Mouse (Mus musculus) lung, embryonic 15.5 days (tissue): Measurements from ENCODE around the gene Serhl. TPM values are rescaled to one million over a fixed set of nuclear protein-coding genes. Genes with fewer than 3 reads are reported as not detected.
A peak's percentile ranks its signal among the peaks of the same experiment; 100 is the strongest.
"Not testable (repeated sequence)": the region's sequence is repeated elsewhere in the genome, so short reads cannot be mapped to it uniquely, and the experiment has no call there.

Source experiments
- ATAC-seq: fragments of 200-750 bp; cut with Nextera tagmentation; 2 replicates; pipeline ENCODE4 v1.8.0; 2017; ENCODE audit warnings: moderate number of reproducible peaks, borderline replicate concordance; ENCODE audit not compliant: low FRiP score, low TSS enrichment; ENCODE audit errors: extremely low read depth
- H3K27ac ChIP-seq: fragments of 300-500 bp; sonication (generic); 2 replicates; pipeline ENCODE4 v1.5.1; 2015; ENCODE audit warnings: moderate library complexity, mild to moderate bottlenecking, inconsistent platforms
- H3K27me3 ChIP-seq: fragments of 300-500 bp; sonication (generic); 2 replicates; pipeline ENCODE4 v1.6.1; 2015; ENCODE audit warnings: inconsistent platforms
- H3K36me3 ChIP-seq: fragments of 300-500 bp; sonication (generic); 2 replicates; pipeline ENCODE4 v1.6.1; 2015; ENCODE audit warnings: inconsistent platforms
- H3K4me1 ChIP-seq: fragments of 300-500 bp; sonication (generic); 2 replicates; pipeline ENCODE4 v1.6.1; 2015; ENCODE audit warnings: inconsistent platforms
- H3K4me2 ChIP-seq: fragments of 300-500 bp; sonication (generic); 2 replicates; pipeline ENCODE4 v1.6.1; 2015; ENCODE audit warnings: inconsistent platforms, mild to moderate bottlenecking, moderate library complexity
- H3K4me3 ChIP-seq: fragments of 300-500 bp; sonication (generic); 2 replicates; pipeline ENCODE4 v1.5.1; 2015; ENCODE audit warnings: mild to moderate bottlenecking, inconsistent platforms
- H3K9ac ChIP-seq: fragments of 300-500 bp; sonication (generic); 2 replicates; pipeline ENCODE4 v1.6.1; 2015; ENCODE audit warnings: inconsistent platforms
- H3K9me3 ChIP-seq: fragments of 300-500 bp; sonication (generic); 2 replicates; pipeline ENCODE4 v1.6.1; 2016; ENCODE audit warnings: inconsistent platforms
- WGBS: fragments of 180-500 bp; shearing (Covaris S2); methylation state at CpG from one replicate; pipeline ENCODE4 v1.1.7; 2015; 5-methylcytosine and 5-hydroxymethylcytosine counted together
- polyA plus RNA-seq: library from polyadenylated mRNA; unstranded; fragments of >200 nt; fragmentation: Nextera tagmentation; extraction: Ambion mirVana; gene quantifications from 2 replicates; pipeline ENCODE4 v1.2.1, GENCODE M21; 2015

The Serhl gene
- polyA plus RNA-seq, 1 experiment from 2014 or later = 61.9 TPM

- H3K9ac ChIP-seq = no peak overlapping the region
- H3K27ac ChIP-seq = no peak overlapping the region
- 41% methylated on average over 5 of the region's 5 CpGs for WGBS
- no peak for ATAC-seq
- H3K4me2 ChIP-seq = no peak overlapping the region
- H3K36me3 ChIP-seq = no peaks in the 10 kb centered on the region
- H3K9me3 ChIP-seq = no peaks in the 10 kb centered on the region
- H3K4me1 ChIP-seq = peaks cover 11% of the 10 kb centered on the region
- H3K27me3 ChIP-seq = 0 out of 2 replicates have a peak, but pooled peaks cover 7% of the 10 kb centered on the region
- H3K4me3 ChIP-seq = no peak overlapping the region
Measured at GRCm38 (mm10) chr15:83059233-83059660, 30.1 kb upstream of the Serhl start.

GRCm38 (mm10) chr15:83061689-83062088 lies 27.6 kb upstream of the Serhl start:
- 21% methylated on average over 5 of the region's 5 CpGs for WGBS
- H3K9ac ChIP-seq = no peak overlapping the region
- H3K4me3 ChIP-seq = no peak overlapping the region
- peak; percentile 37; the same call in 1 of the 2 replicates for ATAC-seq
- H3K9me3 ChIP-seq = no peaks in the 10 kb centered on the region
- H3K36me3 ChIP-seq = no peaks in the 10 kb centered on the region
- no peak overlapping the region for H3K4me2 ChIP-seq
- H3K27me3 ChIP-seq = 0 out of 2 replicates have a peak, but pooled peaks cover 3% of the 10 kb centered on the region
- H3K27ac ChIP-seq = no peak overlapping the region
- peaks cover 4% of the 10 kb centered on the region for H3K4me1 ChIP-seq

- H3K4me3 ChIP-seq, H3K9ac ChIP-seq, ATAC-seq, H3K27me3 ChIP-seq, H3K36me3 ChIP-seq, H3K27ac ChIP-seq, H3K9me3 ChIP-seq, H3K4me2 ChIP-seq, H3K4me1 ChIP-seq: not testable (repeated sequence)
- 91% methylated on average over 2 of the region's 2 CpGs for WGBS
Measured at GRCm38 (mm10) chr15:83062582-83062981, 26.7 kb upstream of the Serhl start.

- H3K27ac ChIP-seq = no peak overlapping the region
- 0 out of 2 replicates have a peak, but pooled peaks have one; percentile 16 for ATAC-seq
- no peaks in the 10 kb centered on the region for H3K27me3 ChIP-seq
- no peak overlapping the region for H3K4me2 ChIP-seq
- no peak overlapping the region for H3K4me3 ChIP-seq
- no peak overlapping the region for H3K9ac ChIP-seq
- H3K4me1 ChIP-seq = peaks cover 3% of the 10 kb centered on the region
- H3K9me3 ChIP-seq = no peaks in the 10 kb centered on the region
- 32% methylated on average over 4 of the region's 4 CpGs for WGBS
- H3K36me3 ChIP-seq = no peaks in the 10 kb centered on the region
Measured at GRCm38 (mm10) chr15:83065543-83065942, 23.8 kb upstream of the Serhl start.

- H3K4me1 ChIP-seq = peaks cover 13% of the 10 kb centered on the region
Measured at GRCm38 (mm10) chr15:83068270-83068669, 21.0 kb upstream of the Serhl start.

GRCm38 (mm10) chr15:83070942-83071341 lies 18.4 kb upstream of the Serhl start:
- WGBS = 13% methylated on average over 3 of the region's 3 CpGs

More at GRCm38 (mm10) chr15:83068270-83068669, 21.0 kb upstream of the Serhl start:
- ATAC-seq = no peak
- Histone ChIP-seq H3K36me3 (no peaks in the 10 kb centered on the region), H3K4me3 (no peak overlapping the region), H3K9ac (no peak overlapping the region), H3K27me3 (no peaks in the 10 kb centered on the region), H3K4me2 (no peak overlapping the region), H3K27ac (no peak overlapping the region), H3K9me3 (no peaks in the 10 kb centered on the region)
- 90% methylated on average over 5 of the region's 5 CpGs for WGBS

GRCm38 (mm10) chr15:83071752-83072151 lies 17.6 kb upstream of the Serhl start:
- 81% methylated on average over 5 of the region's 5 CpGs for WGBS
- no peaks in the 10 kb centered on the region for H3K27me3 ChIP-seq

More at GRCm38 (mm10) chr15:83070942-83071341, 18.4 kb upstream of the Serhl start:
- no peaks in the 10 kb centered on the region for H3K36me3 ChIP-seq
- peak; percentile 84 for ATAC-seq
- no peak overlapping the region for H3K4me3 ChIP-seq
- no peak overlapping the region for H3K4me2 ChIP-seq
- no peak overlapping the region for H3K9ac ChIP-seq
- H3K27me3 ChIP-seq = no peaks in the 10 kb centered on the region
- peaks cover 18% of the 10 kb centered on the region for H3K4me1 ChIP-seq
- H3K9me3 ChIP-seq = no peaks in the 10 kb centered on the region
- H3K27ac ChIP-seq = peak overlapping the region; percentile 62

GRCm38 (mm10) chr15:83074179-83074578 lies 15.1 kb upstream of the Serhl start:
- Histone ChIP-seq H3K4me1 (peaks cover 21% of the 10 kb centered on the region), H3K9ac (no peak overlapping the region), H3K9me3 (no peaks in the 10 kb centered on the region), H3K4me3 (no peak overlapping the region), H3K4me2 (no peak overlapping the region), H3K27ac (no peak overlapping the region), H3K27me3 (no peaks in the 10 kb centered on the region), H3K36me3 (no peaks in the 10 kb centered on the region)
- ATAC-seq = no peak
- 74% methylated on average over 4 of the region's 4 CpGs for WGBS

More at GRCm38 (mm10) chr15:83071752-83072151, 17.6 kb upstream of the Serhl start:
- no peak for ATAC-seq
- H3K4me3 ChIP-seq = no peak overlapping the region
- no peaks in the 10 kb centered on the region for H3K9me3 ChIP-seq
- H3K4me2 ChIP-seq = no peak overlapping the region
- H3K36me3 ChIP-seq = no peaks in the 10 kb centered on the region
- H3K27ac ChIP-seq = no peak overlapping the region
- no peak overlapping the region for H3K9ac ChIP-seq
- peaks cover 21% of the 10 kb centered on the region for H3K4me1 ChIP-seq

- no peak overlapping the region for H3K4me3 ChIP-seq
- H3K4me2 ChIP-seq = peak overlapping the region; percentile 34; the same call in 1 of the 2 replicates
- peaks cover 15% of the 10 kb centered on the region for H3K4me1 ChIP-seq
- no peak for ATAC-seq
- H3K9ac ChIP-seq = no peak overlapping the region
- no peaks in the 10 kb centered on the region for H3K27me3 ChIP-seq
- H3K27ac ChIP-seq = no peak overlapping the region
- WGBS = 33% methylated on average over 27 of the region's 27 CpGs
- no peaks in the 10 kb centered on the region for H3K9me3 ChIP-seq
- H3K36me3 ChIP-seq = no peaks in the 10 kb centered on the region
Measured at GRCm38 (mm10) chr15:83075607-83076525, 13.4 kb upstream of the Serhl start.

- Histone ChIP-seq H3K36me3 (no peaks in the 10 kb centered on the region), H3K27me3 (peaks cover 7% of the 10 kb centered on the region; the same call in 1 of the 2 replicates), H3K9me3 (no peaks in the 10 kb centered on the region), H3K4me3 (no peak overlapping the region), H3K9ac (no peak overlapping the region), H3K4me1 (no peaks in the 10 kb centered on the region), H3K4me2 (no peak overlapping the region), H3K27ac (no peak overlapping the region)
- no peak for ATAC-seq
- 46% methylated on average over 5 of the region's 5 CpGs for WGBS
Measured at GRCm38 (mm10) chr15:83083530-83083929, 5.8 kb upstream of the Serhl start.

GRCm38 (mm10) chr15:83084022-83084640 lies 5.2 kb upstream of the Serhl start:
- Histone ChIP-seq H3K9me3 (no peaks in the 10 kb centered on the region), H3K4me1 (no peaks in the 10 kb centered on the region), H3K4me3 (no peak overlapping the region), H3K4me2 (no peak overlapping the region), H3K27me3 (peaks cover 13% of the 10 kb centered on the region), H3K36me3 (no peaks in the 10 kb centered on the region), H3K9ac (no peak overlapping the region), H3K27ac (no peak overlapping the region)
- ATAC-seq = no peak
- WGBS = 66% methylated on average over 13 of the region's 13 CpGs

GRCm38 (mm10) chr15:83085901-83086300 lies 3.4 kb upstream of the Serhl start:
- H3K9ac ChIP-seq = no peak overlapping the region
- no peaks in the 10 kb centered on the region for H3K9me3 ChIP-seq
- no peak overlapping the region for H3K27ac ChIP-seq
- H3K4me3 ChIP-seq = no peak overlapping the region
- H3K4me2 ChIP-seq = no peak overlapping the region
- no peak for ATAC-seq
- WGBS = 27% methylated on average over 7 of the region's 7 CpGs
- peaks cover 22% of the 10 kb centered on the region for H3K27me3 ChIP-seq
- no peaks in the 10 kb centered on the region for H3K4me1 ChIP-seq
- no peaks in the 10 kb centered on the region for H3K36me3 ChIP-seq
